Comparison of ENCODE assay signal across 8 mouse cellular contexts in the genomic region with DNA sequence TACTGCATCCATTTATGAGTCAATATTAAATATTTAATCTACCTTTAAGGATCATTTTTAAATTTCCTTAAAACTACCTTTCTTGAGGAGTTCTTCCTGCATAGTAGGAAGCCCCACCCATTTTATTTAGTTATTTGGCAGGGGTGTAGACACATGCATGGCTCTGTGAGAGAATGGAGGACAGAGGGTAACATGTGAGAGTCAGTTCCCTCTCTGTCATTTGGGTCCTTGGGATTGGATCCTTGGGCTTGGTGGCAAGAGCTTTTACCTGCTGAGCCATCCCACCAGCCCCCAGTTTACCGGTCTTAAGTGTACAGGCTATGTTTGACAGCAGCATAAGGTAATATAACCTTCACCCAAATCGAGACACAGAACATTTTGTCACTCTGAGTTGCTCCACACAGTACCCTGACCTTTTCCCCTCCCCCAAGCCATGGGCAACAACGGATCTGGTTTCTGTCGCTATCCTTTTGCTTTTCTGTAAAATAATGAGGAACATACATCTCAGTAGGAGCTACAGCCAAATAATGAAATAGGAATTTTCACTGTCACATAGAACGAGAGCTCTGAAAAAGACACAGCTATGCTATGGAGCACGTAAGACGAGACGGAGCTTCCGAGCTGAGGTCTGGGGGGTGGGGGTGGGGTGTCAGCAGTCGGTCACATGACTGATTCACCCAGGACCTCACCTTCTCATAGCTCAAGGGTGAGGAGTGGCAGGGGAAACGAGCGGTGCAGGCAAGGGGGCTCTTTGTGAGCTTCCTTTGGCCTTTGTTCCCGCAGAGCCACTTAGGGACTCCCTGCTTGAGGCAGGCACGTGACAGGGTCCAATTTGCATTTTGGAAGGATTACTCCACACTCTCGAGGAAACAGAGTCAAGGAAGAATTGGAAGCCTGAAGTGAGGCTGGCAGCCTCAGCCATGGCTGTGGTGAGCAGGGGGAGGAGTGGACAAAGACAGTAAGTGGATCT.
DNase-seq lines count a peak whose midpoint lies in the region; ATAC-seq and TF ChIP-seq lines count a peak whose summit lies in the region.

No protein-coding gene starts in this region.

- H3K36me3 ChIP-seq in MEL (ENCODE audit: control insufficient read depth in 1 of 2, insufficient read depth in 2 of 2, low read length in 2 of 2) = peaks cover 0 to 9% of the 10 kb centered on the region in 2 experiments; a peak in 2 of 4 replicates
- no peaks in the 10 kb centered on the region for H3K36me3 ChIP-seq in liver, postnatal 0 days (replicated peaks; ENCODE audit: insufficient read depth, low read length)

- peaks cover 7 to 19% of the 10 kb centered on the region in 2 experiments for H3K4me1 ChIP-seq in MEL (ENCODE audit: control insufficient read depth in 1 of 2, insufficient read depth in 2 of 2, low read length in 2 of 2)
- peaks cover 29% of the 10 kb centered on the region for H3K4me1 ChIP-seq in liver, postnatal 0 days (ENCODE audit: insufficient read depth)

- H3K9ac ChIP-seq in MEL (ENCODE audit: control insufficient read depth, low read depth, low read length, poor library complexity, severe bottlenecking) = no peak overlapping the region
- peak overlapping the region; percentile 55 for H3K9ac ChIP-seq in liver, postnatal 0 days (replicated peaks)

- TF ChIP-seq CTCF in MEL (IDR thresholded peaks at IDR 0.05 in 2 of 3, conservative IDR thresholded peaks at IDR 0.05 in 1 of 3; ENCODE audit: control insufficient read depth in 1 of 3, insufficient read depth in 1 of 3, low read depth in 2 of 3, low read length in 3 of 3, poor library complexity in 1 of 3, severe bottlenecking in 1 of 3) = no peak
- no peak for TF ChIP-seq CTCF in liver, postnatal 0 days (IDR thresholded peaks at IDR 0.05; ENCODE audit: low read depth)

- H3K27ac ChIP-seq in MEL (ENCODE audit: control insufficient read depth, low read depth, low read length) = no peak overlapping the region
- H3K27ac ChIP-seq in liver, postnatal 0 days (ENCODE audit: low read depth) = peak overlapping the region; percentile 90

- peak; percentile 27 to 33 for DNase-seq in gastrocnemius, adult 8-10 months (ENCODE audit: low spot score in 2 of 2)
- no peak for DNase-seq in gastrocnemius, postnatal 4 days (ENCODE audit: low spot score in 2 of 2)
- DNase-seq in MEL (ENCODE audit: low read depth, low spot score) = no peak
- peak; percentile 42 for DNase-seq in forelimb bud, embryonic 11.5 days (ENCODE audit: low read depth, low spot score)
- DNase-seq in liver, postnatal 0 days = peak; percentile 65
- peak; percentile 37 to 43 for DNase-seq in thymus, postnatal 10 days (ENCODE audit: low spot score in 2 of 2)
- DNase-seq in layer of hippocampus, adult 8-10 months (ENCODE audit: low spot score in 2 of 2) = no peak
- no peak for DNase-seq in cerebellum, postnatal 36 days

- no peak for TF ChIP-seq RAD21 in MEL (IDR thresholded peaks at IDR 0.05; ENCODE audit: low read depth, low read length)

- H3K4me3 ChIP-seq in MEL (ENCODE audit: control insufficient read depth in 1 of 2, insufficient read depth in 1 of 2, low read depth in 2 of 2, low read length in 2 of 2) = no peak overlapping the region
- peak overlapping the region; percentile 40 for H3K4me3 ChIP-seq in liver, postnatal 0 days (ENCODE audit: low read depth, low read length)

- H3K27me3 ChIP-seq in MEL (ENCODE audit: control insufficient read depth in 1 of 2, insufficient read depth in 2 of 2, low read length in 2 of 2) = no peaks in the 10 kb centered on the region
- no peaks in the 10 kb centered on the region for H3K27me3 ChIP-seq in liver, postnatal 0 days (ENCODE audit: insufficient read depth, low read length)

- H3K79me2 ChIP-seq in MEL (ENCODE audit: control insufficient read depth, insufficient read depth, low read length, poor library complexity) = no peaks in the 10 kb centered on the region

- peak overlapping the region; percentile 69 for H3K4me2 ChIP-seq in liver, postnatal 0 days (ENCODE audit: low read depth, low read length)

- no peaks in the 10 kb centered on the region for H3K9me3 ChIP-seq in MEL (replicated peaks; ENCODE audit: insufficient read depth, low read length)
- H3K9me3 ChIP-seq in liver, postnatal 0 days (ENCODE audit: low read length) = no peaks in the 10 kb centered on the region

- TF ChIP-seq EP300 in MEL (IDR thresholded peaks at IDR 0.05; ENCODE audit: low read depth in 1 of 2, low read length in 2 of 2) = no peak
- TF ChIP-seq EP300 in liver, postnatal 0 days (IDR thresholded peaks at IDR 0.05; ENCODE audit: low read depth) = peak; percentile 72; the same call in 1 of the 2 replicates

- 22% methylated on average over 15 of the region's 15 CpGs for WGBS in liver, postnatal 0 days (ENCODE audit: insufficient replicate concordance)

- peak; percentile 87 for ATAC-seq in liver, postnatal 0 days

- TF ChIP-seq POLR2A in MEL (IDR thresholded peaks at IDR 0.05; ENCODE audit: control insufficient read depth in 1 of 2, insufficient read depth in 1 of 2, low read depth in 1 of 2, low read length in 2 of 2, poor library complexity in 1 of 2) = no peak

TF ChIP-seq in MEL, 35 proteins besides CTCF, POLR2A, EP300 and RAD21:
- no peak for TF ChIP-seq GABPA (IDR thresholded peaks at IDR 0.05; ENCODE audit: low read depth, low read length)
- peak; percentile 40; the same call in 1 of the 2 replicates for TF ChIP-seq USF1 (IDR thresholded peaks at IDR 0.05; ENCODE audit: low read depth, low read length)
- TF ChIP-seq E2F4 (IDR thresholded peaks at IDR 0.05; ENCODE audit: borderline replicate concordance, low read depth, low read length) = no peak
- TF ChIP-seq MAZ (IDR thresholded peaks at IDR 0.05; ENCODE audit: low read depth, low read length) = no peak

Comparison
In these comparisons a context has a peak if more than half of its experiments do, and no peak if none do; other contexts are left out.
1. DNase-seq: peak in gastrocnemius, adult 8-10 months (2 of 2), forelimb bud, embryonic 11.5 days (single experiment), liver, postnatal 0 days (single experiment) and thymus, postnatal 10 days (2 of 2); none in gastrocnemius, postnatal 4 days (0 of 2), MEL (single experiment), layer of hippocampus, adult 8-10 months (0 of 2) and cerebellum, postnatal 36 days (0 of 2).